Mouse (Mus musculus): ENCODE measurements around the gene Clec4n. TPM values are rescaled to one million over a fixed set of nuclear protein-coding genes. Genes with fewer than 3 reads are reported as not detected.
A peak's percentile ranks its signal among the peaks of the same experiment; 100 is the strongest.

Gene Clec4n
- total and polyA plus RNA-seq, 3 experiments = not detected

DNA sequence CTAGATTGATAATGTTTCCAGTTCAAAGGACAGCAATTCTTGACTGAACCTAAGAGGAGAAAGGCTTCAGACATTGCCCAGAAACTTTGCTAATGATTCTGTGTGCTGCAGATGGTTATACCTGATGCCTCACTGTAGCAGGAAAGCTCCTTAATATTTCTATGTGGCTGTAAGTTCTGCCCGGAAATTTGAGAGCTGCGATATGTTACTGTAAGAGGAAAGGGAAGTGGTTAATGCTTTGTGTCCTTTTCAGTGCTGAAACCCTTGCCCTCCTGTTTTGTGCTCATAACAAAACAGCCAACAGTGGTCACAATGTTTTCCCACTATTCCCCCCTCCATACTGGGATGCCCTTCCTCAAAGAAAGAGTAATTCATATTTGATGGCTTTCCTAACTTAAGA lies 56.7 kb downstream of the Clec4n start:
- dilution Hi-C loops (cut with MboI; ENCODE audit: extremely low pct_ligation_motif_present, extremely low pct_unique_long_range_greater_than_20kb, low sequenced_read_pairs) = no loop called here
- Histone ChIP-seq H3K4me3 (replicated peaks in 1 of 3; ENCODE audit: low read depth in 2 of 3, low read length in 2 of 3, poor library complexity in 1 of 3) (no peak overlapping the region), H3K36me3 (replicated peaks in 1 of 2; ENCODE audit: control insufficient read depth in 1 of 2, insufficient read depth in 1 of 2, low read length in 1 of 2) (no peaks in the 10 kb centered on the region), H3K4me2 (ENCODE audit: insufficient read depth, low read depth, poor library complexity, severe bottlenecking) (no peak overlapping the region), H3K9ac (ENCODE audit: insufficient read depth, low read depth) (no peak overlapping the region), H3K4me1 (ENCODE audit: control insufficient read depth in 1 of 2, insufficient read depth in 2 of 2) (no peaks in the 10 kb centered on the region), H3K9me3 (replicated peaks; ENCODE audit: low read length) (no peaks in the 10 kb centered on the region), H3K27me3 (replicated peaks) (peaks cover 62% of the 10 kb centered on the region), H3K79me2 (replicated peaks; ENCODE audit: control insufficient read depth, extremely low read depth, insufficient read depth, poor library complexity, severe bottlenecking) (no peaks in the 10 kb centered on the region), H3K27ac (ENCODE audit: insufficient read depth, low read depth) (no peak overlapping the region)
- TF ChIP-seq NRF1 (IDR thresholded peaks at IDR 0.05; ENCODE audit: low read depth, low read length) (no peak), CHD2 (IDR thresholded peaks at IDR 0.05; ENCODE audit: low read length) (no peak), PAX5 (IDR thresholded peaks at IDR 0.05; ENCODE audit: low read length) (no peak), ZMIZ1 (IDR thresholded peaks at IDR 0.05; ENCODE audit: low read depth, low read length) (no peak), IRF4 (IDR thresholded peaks at IDR 0.05; ENCODE audit: low read depth, low read length) (no peak), ELF1 (IDR thresholded peaks at IDR 0.05; ENCODE audit: low read depth, low read length) (no peak), ETS1 (conservative IDR thresholded peaks at IDR 0.05; ENCODE audit: low read depth, low read length) (no peak), NELFE (IDR thresholded peaks at IDR 0.05; ENCODE audit: low read depth, low read length) (no peak)
- no peak for DNase-seq (ENCODE audit: extremely low read depth)
- in situ Hi-C loops (cut with MboI; ENCODE audit: low pct_ligation_motif_present, low pct_unique_long_range_greater_than_20kb, low sequenced_read_pairs) = no loop called here

- DNase-seq (ENCODE audit: extremely low read depth) = no peak
- H3K9me3 ChIP-seq (replicated peaks; ENCODE audit: low read length) = no peaks in the 10 kb centered on the region
- TF ChIP-seq E2F4 (IDR thresholded peaks at IDR 0.05; ENCODE audit: insufficient replicate concordance, low read depth, low read length) = no peak
- TF ChIP-seq ETS1 (conservative IDR thresholded peaks at IDR 0.05; ENCODE audit: low read depth, low read length) = no peak
- TF ChIP-seq NRF1 (IDR thresholded peaks at IDR 0.05; ENCODE audit: low read depth, low read length) = no peak
- TF ChIP-seq EP300 (IDR thresholded peaks at IDR 0.05; ENCODE audit: low read length) = no peak
- no peak for TF ChIP-seq RAD21 (IDR thresholded peaks at IDR 0.05; ENCODE audit: low read depth, low read length)
- TF ChIP-seq USF2 (conservative IDR thresholded peaks at IDR 0.05; ENCODE audit: low read depth, low read length) = no peak
- no peak for TF ChIP-seq NELFE (IDR thresholded peaks at IDR 0.05; ENCODE audit: low read depth, low read length)
- TF ChIP-seq IRF4 (IDR thresholded peaks at IDR 0.05; ENCODE audit: low read depth, low read length) = no peak
- TF ChIP-seq MAFK (IDR thresholded peaks at IDR 0.05; ENCODE audit: insufficient replicate concordance, low read length) = no peak
- no peak for TF ChIP-seq SMC3 (IDR thresholded peaks at IDR 0.05; ENCODE audit: low read depth, low read length)
- no peak for TF ChIP-seq MAZ (IDR thresholded peaks at IDR 0.05; ENCODE audit: low read depth, low read length)
- no peak for TF ChIP-seq CHD2 (IDR thresholded peaks at IDR 0.05; ENCODE audit: low read length)
- no peak for TF ChIP-seq ZNF384 (IDR thresholded peaks at IDR 0.05; ENCODE audit: low read depth, low read length)
- no peak for TF ChIP-seq KAT2A (IDR thresholded peaks at IDR 0.05; ENCODE audit: insufficient replicate concordance, low read length)
- no peak for TF ChIP-seq HCFC1 (IDR thresholded peaks at IDR 0.05; ENCODE audit: low read depth, low read length)
- no peak for TF ChIP-seq TCF12 (IDR thresholded peaks at IDR 0.05; ENCODE audit: low read depth, low read length)
- TF ChIP-seq JUN (IDR thresholded peaks at IDR 0.05; ENCODE audit: insufficient read depth, low read depth, low read length) = no peak
- no peaks in the 10 kb centered on the region for H3K79me2 ChIP-seq (replicated peaks; ENCODE audit: control insufficient read depth, extremely low read depth, insufficient read depth, poor library complexity, severe bottlenecking)
- dilution Hi-C loops (cut with MboI; ENCODE audit: extremely low pct_ligation_motif_present, extremely low pct_unique_long_range_greater_than_20kb, low sequenced_read_pairs) = no loop called here
- no peak overlapping the region for H3K27ac ChIP-seq (ENCODE audit: insufficient read depth, low read depth)
- peak overlapping the region; percentile 30 for H3K4me2 ChIP-seq (ENCODE audit: insufficient read depth, low read depth, poor library complexity, severe bottlenecking)
- no peaks in the 10 kb centered on the region for H3K4me1 ChIP-seq (ENCODE audit: control insufficient read depth in 1 of 2, insufficient read depth in 2 of 2)
- peaks cover 50% of the 10 kb centered on the region for H3K27me3 ChIP-seq (replicated peaks)
- H3K36me3 ChIP-seq (replicated peaks in 1 of 2; ENCODE audit: control insufficient read depth in 1 of 2, insufficient read depth in 1 of 2, low read length in 1 of 2) = no peaks in the 10 kb centered on the region
- no peak overlapping the region for H3K4me3 ChIP-seq (replicated peaks in 1 of 3; ENCODE audit: low read depth in 2 of 3, low read length in 2 of 3, poor library complexity in 1 of 3)
- no peak overlapping the region for H3K9ac ChIP-seq (ENCODE audit: insufficient read depth, low read depth)
- in situ Hi-C loops (cut with MboI; ENCODE audit: low pct_ligation_motif_present, low pct_unique_long_range_greater_than_20kb, low sequenced_read_pairs) = no loop called here
Observed at GRCm38 (mm10) chr6:123288931-123289330, 59.3 kb downstream of the Clec4n start.
